Mouse (Mus musculus) E14TG2a.4 (cell line): ENCODE results near the gene Yars2.

ENCODE experiments used
- H3K27me3 ChIP-seq: 2 replicates; pipeline ENCODE4 v1.6.1; 2014; ENCODE audit warnings: low read length, control low read depth; ENCODE audit not compliant: insufficient read depth
- H3K36me3 ChIP-seq: 2 replicates; pipeline ENCODE4 v1.6.1; 2014; ENCODE audit warnings: low read length, control low read depth; ENCODE audit not compliant: insufficient read depth
- H3K4me1 ChIP-seq: replicated peaks from 2 replicates; pipeline ENCODE4 v1.6.1; 2014; ENCODE audit warnings: low read depth, low read length, control low read depth
- H3K4me3 ChIP-seq: replicated peaks from 2 replicates; pipeline ENCODE4 v1.5.1; 2014; ENCODE audit warnings: mild to moderate bottlenecking, low read length
- H3K9me3 ChIP-seq: 2 replicates; pipeline ENCODE4 v1.6.1; 2014; ENCODE audit warnings: low read length, control low read depth
- CTCF ChIP-seq: conservative IDR thresholded peaks from 2 replicates; pipeline ENCODE4 v1.5.1; 2014; ENCODE audit warnings: low read length
- NANOG ChIP-seq: IDR thresholded peaks from 2 replicates; pipeline ENCODE4 v1.6.1; 2014; ENCODE audit warnings: borderline replicate concordance, low read length, mixed read lengths
- POU5F1 ChIP-seq: IDR thresholded peaks from 2 replicates; pipeline ENCODE4 v1.6.1; 2014; ENCODE audit warnings: low read length, borderline replicate concordance

Gene Yars2

GRCm38 (mm10) chr16:16302369-16303137 is at the start of gene Yars2:
TSS of gene Yars2 (plus strand) at chr16:16302965.
- H3K4me3 ChIP-seq, result peak within 1 kb of the TSS; percentile 98
- H3K36me3 ChIP-seq, result peaks cover 33% of the 10 kb centered on the region
- H3K27me3 ChIP-seq, result no peaks in the 10 kb centered on the region
- TF ChIP-seq POU5F1 (no peak), CTCF (no peak; the same call in 1 of the 2 replicates), NANOG (no peak)
- peaks cover 34% of the 10 kb centered on the region for H3K4me1 ChIP-seq
- H3K9me3 ChIP-seq, result no peaks in the 10 kb centered on the region

GRCm38 (mm10) chr16:16253326-16254074 is 49.3 kb upstream of the Yars2 start:
- Histone ChIP-seq H3K36me3 (peaks cover 12% of the 10 kb centered on the region), H3K9me3 (no peaks in the 10 kb centered on the region), H3K27me3 (no peaks in the 10 kb centered on the region), H3K4me3 (no peak overlapping the region), H3K4me1 (no peaks in the 10 kb centered on the region)
- TF ChIP-seq CTCF (no peak), POU5F1 (no peak), NANOG (no peak)

- Histone ChIP-seq H3K4me3 (no peak overlapping the region), H3K36me3 (peaks cover 18% of the 10 kb centered on the region), H3K27me3 (no peaks in the 10 kb centered on the region), H3K4me1 (no peaks in the 10 kb centered on the region), H3K9me3 (no peaks in the 10 kb centered on the region)
- no peak for TF ChIP-seq POU5F1
- no peak for TF ChIP-seq NANOG
Observed at GRCm38 (mm10) chr16:16255217-16255616, 47.5 kb upstream of the Yars2 start.

GRCm38 (mm10) chr16:16255874-16256273 is 46.9 kb upstream of the Yars2 start:
- Histone ChIP-seq H3K27me3 (no peaks in the 10 kb centered on the region), H3K9me3 (no peaks in the 10 kb centered on the region), H3K4me1 (no peaks in the 10 kb centered on the region), H3K4me3 (no peak overlapping the region), H3K36me3 (peaks cover 22% of the 10 kb centered on the region)
- TF ChIP-seq CTCF (no peak), NANOG (no peak), POU5F1 (no peak)

GRCm38 (mm10) chr16:16256672-16257071 is 46.1 kb upstream of the Yars2 start:
- TF ChIP-seq NANOG (no peak), CTCF (no peak), POU5F1 (no peak)
- H3K27me3 ChIP-seq, result no peaks in the 10 kb centered on the region
- H3K4me3 ChIP-seq, result no peak overlapping the region
- no peaks in the 10 kb centered on the region for H3K9me3 ChIP-seq
- no peaks in the 10 kb centered on the region for H3K4me1 ChIP-seq
- peaks cover 30% of the 10 kb centered on the region for H3K36me3 ChIP-seq

- H3K36me3 ChIP-seq, result peaks cover 55% of the 10 kb centered on the region
- no peaks in the 10 kb centered on the region for H3K27me3 ChIP-seq
- TF ChIP-seq POU5F1 (no peak), CTCF (no peak), NANOG (no peak)
- no peaks in the 10 kb centered on the region for H3K9me3 ChIP-seq
- no peaks in the 10 kb centered on the region for H3K4me1 ChIP-seq
- no peak overlapping the region for H3K4me3 ChIP-seq
Observed at GRCm38 (mm10) chr16:16260882-16261281, 41.9 kb upstream of the Yars2 start.

GRCm38 (mm10) chr16:16261481-16261880 is 41.3 kb upstream of the Yars2 start:
- H3K9me3 ChIP-seq, result no peaks in the 10 kb centered on the region
- TF ChIP-seq POU5F1 (no peak), NANOG (no peak), CTCF (no peak)
- no peaks in the 10 kb centered on the region for H3K27me3 ChIP-seq
- peaks cover 52% of the 10 kb centered on the region for H3K36me3 ChIP-seq
- no peaks in the 10 kb centered on the region for H3K4me1 ChIP-seq
- H3K4me3 ChIP-seq, result no peak overlapping the region

- peaks cover 52% of the 10 kb centered on the region for H3K36me3 ChIP-seq
- no peak for TF ChIP-seq POU5F1
- no peak for TF ChIP-seq NANOG
- TF ChIP-seq CTCF, result no peak
- H3K9me3 ChIP-seq, result no peaks in the 10 kb centered on the region
- H3K4me3 ChIP-seq, result no peak overlapping the region
- no peaks in the 10 kb centered on the region for H3K27me3 ChIP-seq
- no peaks in the 10 kb centered on the region for H3K4me1 ChIP-seq
Observed at GRCm38 (mm10) chr16:16262436-16262835, 40.3 kb upstream of the Yars2 start.
